Mouse (Mus musculus): ENCODE results near the gene Mfn2. TPM values are rescaled to one million over a fixed set of nuclear protein-coding genes. Genes with fewer than 3 reads are reported as not detected.
"Not testable (repeated sequence)": the region's sequence is repeated elsewhere in the genome, so short reads cannot be mapped to it uniquely, and the experiment has no call there.

Mfn2 gene
- total RNA-seq, 1 experiment from 2014 or later: 27.5 TPM

DNA sequence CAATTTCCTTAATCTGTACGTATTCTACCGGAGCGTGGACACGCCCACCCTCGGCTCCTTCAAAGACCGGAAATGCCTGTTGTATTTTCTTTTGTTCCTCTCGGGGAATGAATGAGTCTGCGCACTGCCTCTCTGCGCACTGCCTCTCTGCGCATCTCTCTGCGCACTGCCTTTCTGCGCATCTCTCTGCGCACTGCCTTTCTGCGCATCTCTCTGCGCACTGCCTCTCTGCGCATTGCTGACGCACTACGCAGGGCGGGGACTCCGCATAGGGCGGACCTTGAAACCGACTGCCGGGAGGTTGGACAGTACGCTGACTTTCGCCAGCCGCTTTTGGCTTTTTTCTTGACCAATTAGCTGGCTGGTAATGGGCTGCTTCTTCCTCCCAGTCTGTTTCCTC, 65.2 kb downstream of the Mfn2 start:
- not testable (repeated sequence) for ATAC-seq (replicated peaks in 1 of 2; ENCODE audit: insufficient read depth in 1 of 2, low FRiP score in 2 of 2, low TSS enrichment in 1 of 2, low read depth in 1 of 2, poor library complexity in 2 of 2, severe bottlenecking in 2 of 2)

GRCm38 (mm10) chr4:147824389-147824788, 80.1 kb downstream of the Mfn2 start:
- no peak for ATAC-seq (replicated peaks in 1 of 2; ENCODE audit: insufficient read depth in 1 of 2, low FRiP score in 2 of 2, low TSS enrichment in 1 of 2, low read depth in 1 of 2, poor library complexity in 2 of 2, severe bottlenecking in 2 of 2)

Other genes with a start within 250 kb of the Mfn2 start
- 0.69 and 1.0 TPM in 2 replicates for gene Zfp534, start 202.2 kb downstream of the Mfn2 start, total RNA-seq (2017)
- 42.7 and 60.9 TPM in 2 replicates for gene Zfp984, start 94.9 kb downstream of the Mfn2 start, total RNA-seq (2017)
- 12.8 and 16.1 TPM in 2 replicates for gene Zfp933, start 56.3 kb downstream of the Mfn2 start, total RNA-seq (2017)
- 29.5 and 39.4 TPM in 2 replicates for gene Miip, start 35.9 kb downstream of the Mfn2 start, total RNA-seq (2017)
- 18.2 and 19.9 TPM in 2 replicates for gene Fv1, start 35.7 kb downstream of the Mfn2 start, total RNA-seq (2017)
- 10.5 and 11.4 TPM in 2 replicates for gene Plod1, start 32.1 kb upstream of the Mfn2 start, total RNA-seq (2017)
- 25.0 and 31.0 TPM in 2 replicates for gene 2510039O18Rik, start 36.2 kb upstream of the Mfn2 start, total RNA-seq (2017)
- gene Nppb, start 81.1 kb upstream of the Mfn2 start, total RNA-seq (2017): not detected in 2 replicates
- gene Nppa, start 96.0 kb upstream of the Mfn2 start, total RNA-seq (2017): not detected in 2 replicates
- gene Clcn6, start 134.1 kb upstream of the Mfn2 start, total RNA-seq (2017): 4.3 TPM in 2 replicates
- 4.1 and 11.3 TPM in 2 replicates for gene Mthfr, start 134.4 kb upstream of the Mfn2 start, total RNA-seq (2017)
- gene Agtrap, start 183.3 kb upstream of the Mfn2 start, total RNA-seq (2017): 42.2 and 44.9 TPM in 2 replicates
- 4.1 and 10.3 TPM in 2 replicates for gene Mad2l2, start 225.7 kb upstream of the Mfn2 start, total RNA-seq (2017)
- not detected in 2 replicates for gene Draxin, start 226.0 kb upstream of the Mfn2 start, total RNA-seq (2017)
- 6.2 and 13.1 TPM in 2 replicates for gene Fbxo6, start 247.4 kb upstream of the Mfn2 start, total RNA-seq (2017)

Measured in hematopoietic stem cell, adult 5-6 weeks (primary cell).